Mouse (Mus musculus): ENCODE measurements around the gene Lrrc56. TPM values are rescaled to one million over a fixed set of nuclear protein-coding genes. Genes with fewer than 3 reads are reported as not detected.

The Lrrc56 gene
- polyA plus RNA-seq, 1 experiment from 2014 or later = 6.7 TPM

GRCm38 (mm10) chr7:141172116-141173006, 21.6 kb upstream of the Lrrc56 start, which contains the start of gene Rnh1:
Gene Rnh1, minus strand, starts transcription at chr7:141172857.
- Histone ChIP-seq H3K4me3 (peak within 1 kb of the TSS; percentile 63), H3K4me1 (peaks cover 22% of the 10 kb centered on the region), H3K27ac (peak within 1 kb of the TSS; percentile 91), H3K9me3 (no peaks in the 10 kb centered on the region), H3K36me3 (no peaks in the 10 kb centered on the region), H3K27me3 (ENCODE audit: insufficient read depth, poor library complexity, severe bottlenecking) (no peaks in the 10 kb centered on the region)
- 4% methylated on average over 55 of the region's 55 CpGs for WGBS
- DNase-seq (ENCODE audit: low spot score) = peak; percentile 97

- Histone ChIP-seq H3K27ac (peak overlapping the region; percentile 91), H3K36me3 (no peaks in the 10 kb centered on the region), H3K9me3 (no peaks in the 10 kb centered on the region), H3K27me3 (ENCODE audit: insufficient read depth, poor library complexity, severe bottlenecking) (peaks cover 5% of the 10 kb centered on the region; the same call in 1 of the 2 replicates), H3K4me1 (peaks cover 13% of the 10 kb centered on the region), H3K4me3 (peak overlapping the region; percentile 63)
- no peak for DNase-seq (ENCODE audit: low spot score)
- 90% methylated on average over 5 of the region's 5 CpGs for WGBS
Measured at GRCm38 (mm10) chr7:141173323-141173850, 20.6 kb upstream of the Lrrc56 start.

GRCm38 (mm10) chr7:141175068-141175467, 18.9 kb upstream of the Lrrc56 start:
- no peak overlapping the region for H3K4me3 ChIP-seq
- WGBS = 82% methylated on average over 4 of the region's 4 CpGs
- no peak for DNase-seq (ENCODE audit: low spot score)
- no peak overlapping the region for H3K27ac ChIP-seq
- no peaks in the 10 kb centered on the region for H3K9me3 ChIP-seq
- peaks cover 13% of the 10 kb centered on the region; the same call in 1 of the 2 replicates for H3K27me3 ChIP-seq (ENCODE audit: insufficient read depth, poor library complexity, severe bottlenecking)
- H3K4me1 ChIP-seq = peaks cover 8% of the 10 kb centered on the region
- H3K36me3 ChIP-seq = no peaks in the 10 kb centered on the region

GRCm38 (mm10) chr7:141176173-141176572, 17.8 kb upstream of the Lrrc56 start:
- H3K36me3 ChIP-seq = no peaks in the 10 kb centered on the region
- H3K27ac ChIP-seq = no peak overlapping the region
- DNase-seq (ENCODE audit: low spot score) = peak; percentile 93
- no peaks in the 10 kb centered on the region for H3K9me3 ChIP-seq
- peaks cover 8% of the 10 kb centered on the region for H3K4me1 ChIP-seq
- WGBS = 5% methylated on average over 8 of the region's 8 CpGs
- no peak overlapping the region for H3K4me3 ChIP-seq
- peaks cover 13% of the 10 kb centered on the region; the same call in 1 of the 2 replicates for H3K27me3 ChIP-seq (ENCODE audit: insufficient read depth, poor library complexity, severe bottlenecking)

GRCm38 (mm10) chr7:141188194-141188593, 5.8 kb upstream of the Lrrc56 start:
- WGBS = 58% methylated on average over 3 of the region's 3 CpGs

GRCm38 (mm10) chr7:141188733-141189132, 5.2 kb upstream of the Lrrc56 start:
- Histone ChIP-seq H3K4me1 (peaks cover 24% of the 10 kb centered on the region), H3K9me3 (no peaks in the 10 kb centered on the region), H3K4me3 (no peak overlapping the region), H3K27ac (no peak overlapping the region), H3K27me3 (ENCODE audit: insufficient read depth, poor library complexity, severe bottlenecking) (no peaks in the 10 kb centered on the region), H3K36me3 (peaks cover 41% of the 10 kb centered on the region)
- WGBS = 87% methylated on average over 3 of the region's 3 CpGs
- DNase-seq (ENCODE audit: low spot score) = no peak

More at GRCm38 (mm10) chr7:141188194-141188593, 5.8 kb upstream of the Lrrc56 start:
- H3K36me3 ChIP-seq = peaks cover 41% of the 10 kb centered on the region
- H3K4me1 ChIP-seq = peaks cover 23% of the 10 kb centered on the region
- no peak overlapping the region for H3K27ac ChIP-seq
- no peaks in the 10 kb centered on the region for H3K9me3 ChIP-seq
- no peak overlapping the region for H3K4me3 ChIP-seq
- no peak for DNase-seq (ENCODE audit: low spot score)
- no peaks in the 10 kb centered on the region for H3K27me3 ChIP-seq (ENCODE audit: insufficient read depth, poor library complexity, severe bottlenecking)

- Histone ChIP-seq H3K27ac (no peak overlapping the region), H3K36me3 (peaks cover 41% of the 10 kb centered on the region), H3K27me3 (ENCODE audit: insufficient read depth, poor library complexity, severe bottlenecking) (no peaks in the 10 kb centered on the region), H3K4me3 (no peak overlapping the region), H3K9me3 (no peaks in the 10 kb centered on the region), H3K4me1 (peaks cover 28% of the 10 kb centered on the region)
- DNase-seq (ENCODE audit: low spot score) = no peak
- 90% methylated on average over 3 of the region's 3 CpGs for WGBS
Measured at GRCm38 (mm10) chr7:141190220-141190619, 3.7 kb upstream of the Lrrc56 start.

- no peak for DNase-seq (ENCODE audit: low spot score)
- Histone ChIP-seq H3K4me3 (no peak overlapping the region), H3K27me3 (ENCODE audit: insufficient read depth, poor library complexity, severe bottlenecking) (no peaks in the 10 kb centered on the region), H3K9me3 (no peaks in the 10 kb centered on the region), H3K27ac (no peak overlapping the region), H3K36me3 (peaks cover 41% of the 10 kb centered on the region), H3K4me1 (peaks cover 28% of the 10 kb centered on the region)
- 87% methylated on average over 14 of the region's 14 CpGs for WGBS
Measured at GRCm38 (mm10) chr7:141191036-141191435, 2.9 kb upstream of the Lrrc56 start.

GRCm38 (mm10) chr7:141191796-141192685, 1.9 kb upstream of the Lrrc56 start:
- DNase-seq (ENCODE audit: low spot score) = no peak
- Histone ChIP-seq H3K9me3 (no peaks in the 10 kb centered on the region), H3K27ac (no peak overlapping the region), H3K27me3 (ENCODE audit: insufficient read depth, poor library complexity, severe bottlenecking) (peaks cover 4% of the 10 kb centered on the region; the same call in 1 of the 2 replicates), H3K4me1 (peaks cover 28% of the 10 kb centered on the region), H3K4me3 (0 out of 2 replicates have a peak overlapping the region, but pooled peaks have one; percentile 16), H3K36me3 (peaks cover 41% of the 10 kb centered on the region)
- WGBS = 91% methylated on average over 24 of the region's 24 CpGs

- 29% methylated on average over 12 of the region's 12 CpGs for WGBS
- peak overlapping the region; percentile 83 for H3K4me3 ChIP-seq
- DNase-seq (ENCODE audit: low spot score) = no peak
- peaks cover 28% of the 10 kb centered on the region for H3K4me1 ChIP-seq
- peak overlapping the region; percentile 95 for H3K27ac ChIP-seq
- no peaks in the 10 kb centered on the region for H3K9me3 ChIP-seq
- H3K36me3 ChIP-seq = peaks cover 41% of the 10 kb centered on the region
- H3K27me3 ChIP-seq (ENCODE audit: insufficient read depth, poor library complexity, severe bottlenecking) = peaks cover 10% of the 10 kb centered on the region; the same call in 1 of the 2 replicates
Measured at GRCm38 (mm10) chr7:141192776-141193347, 1.1 kb upstream of the Lrrc56 start.

GRCm38 (mm10) chr7:141193348-141193856, 555 bp upstream of the Lrrc56 start:
- Histone ChIP-seq H3K27me3 (ENCODE audit: insufficient read depth, poor library complexity, severe bottlenecking) (peaks cover 13% of the 10 kb centered on the region; the same call in 1 of the 2 replicates), H3K9me3 (no peaks in the 10 kb centered on the region), H3K36me3 (peaks cover 41% of the 10 kb centered on the region), H3K4me3 (peak overlapping the region; percentile 83), H3K4me1 (peaks cover 28% of the 10 kb centered on the region), H3K27ac (peak overlapping the region; percentile 95)
- under 1% methylated on average over 28 of the region's 43 CpGs for WGBS
- no peak for DNase-seq (ENCODE audit: low spot score)

GRCm38 (mm10) chr7:141194409-141194808, 452 bp downstream of the Lrrc56 start:
- DNase-seq (ENCODE audit: low spot score) = no peak
- H3K36me3 ChIP-seq = peaks cover 34% of the 10 kb centered on the region
- H3K9me3 ChIP-seq = no peaks in the 10 kb centered on the region
- WGBS = under 1% methylated on average over 23 of the region's 23 CpGs
- H3K4me1 ChIP-seq = peaks cover 32% of the 10 kb centered on the region
- H3K27me3 ChIP-seq (ENCODE audit: insufficient read depth, poor library complexity, severe bottlenecking) = peaks cover 17% of the 10 kb centered on the region; the same call in 1 of the 2 replicates
- H3K27ac ChIP-seq = peak overlapping the region; percentile 95
- peak overlapping the region; percentile 83 for H3K4me3 ChIP-seq

All from heart, embryonic 10.5 days (tissue).